Mouse (Mus musculus): Measurements from ENCODE around the gene Nup205.

Gene Nup205

DNA sequence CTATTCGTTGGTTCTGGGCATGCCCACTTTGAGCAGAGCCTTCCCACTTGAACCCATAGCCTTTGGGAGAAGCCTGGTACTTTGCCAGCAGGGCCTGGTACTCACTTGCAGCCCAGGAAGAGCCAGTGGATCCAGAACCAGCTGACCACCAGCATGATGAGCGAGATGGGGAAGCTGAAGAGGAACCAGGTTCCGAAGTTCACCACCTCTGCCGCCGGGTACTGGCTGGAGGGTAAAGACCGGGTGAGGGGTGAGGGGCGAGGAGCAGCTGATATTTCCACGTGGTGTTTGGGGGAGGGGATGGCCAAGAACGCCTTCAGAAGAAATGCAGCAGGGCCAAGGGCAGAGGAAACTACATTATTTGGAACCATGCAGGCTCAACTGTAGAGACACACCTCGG, 102.1 kb downstream of the Nup205 start:
- DNase-seq (ENCODE audit: low spot score in 2 of 2), result no peak

DNA sequence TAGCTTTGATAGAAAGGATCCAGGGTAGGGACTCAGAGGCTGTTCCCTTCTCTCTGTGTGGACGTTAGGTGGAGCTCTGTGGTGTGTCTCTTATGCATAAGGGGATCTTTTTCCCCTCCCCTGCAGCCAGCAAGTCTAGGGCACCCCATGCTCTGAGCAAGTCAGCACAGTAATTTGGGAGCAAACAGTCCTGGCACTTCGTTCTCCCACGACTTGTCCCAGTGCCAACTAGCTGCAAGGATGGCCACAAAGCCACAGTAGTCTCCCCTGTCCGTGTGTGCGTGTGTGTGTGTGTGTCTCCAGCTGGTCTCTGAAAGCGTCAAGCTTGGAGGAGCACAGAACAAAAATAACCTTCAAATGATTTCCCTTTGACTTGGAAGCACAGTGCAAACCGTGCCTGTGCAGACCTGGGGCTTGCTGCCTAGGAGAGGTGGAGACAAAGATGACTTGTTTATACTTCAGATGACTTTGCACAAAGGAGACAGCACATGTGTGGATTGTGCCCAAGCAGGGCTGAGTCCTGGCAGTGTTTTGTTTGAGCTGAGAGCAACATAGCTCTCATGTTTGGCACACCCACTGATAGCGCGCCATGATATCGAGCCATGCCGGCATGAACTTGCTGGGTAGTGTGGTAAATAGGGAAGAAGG, 111.0 kb downstream of the Nup205 start:
- DNase-seq (ENCODE audit: low spot score in 2 of 2), result peak in 1 of 2 experiments; percentile 10

DNA sequence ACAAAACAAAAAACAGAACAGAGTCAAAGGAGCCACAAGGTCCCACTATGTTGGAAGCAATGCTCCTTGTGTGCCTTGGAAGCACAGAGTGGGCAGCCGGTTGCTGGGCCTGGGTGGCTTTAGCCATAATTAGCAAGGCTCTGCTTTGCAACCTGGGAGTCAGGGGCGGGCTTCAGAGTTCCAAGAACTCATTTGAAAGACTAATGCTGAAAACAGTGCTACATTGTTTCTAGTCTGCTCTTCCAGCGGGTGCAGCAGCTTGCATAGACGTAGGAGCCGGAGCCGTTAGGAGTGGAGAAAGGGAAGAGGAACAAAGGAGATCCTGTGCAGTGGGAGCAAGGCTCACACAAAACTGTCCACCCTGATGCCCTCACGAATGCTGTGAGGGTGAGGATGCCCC, 111.7 kb downstream of the Nup205 start:
- no peak for DNase-seq (ENCODE audit: low spot score in 2 of 2)

DNA sequence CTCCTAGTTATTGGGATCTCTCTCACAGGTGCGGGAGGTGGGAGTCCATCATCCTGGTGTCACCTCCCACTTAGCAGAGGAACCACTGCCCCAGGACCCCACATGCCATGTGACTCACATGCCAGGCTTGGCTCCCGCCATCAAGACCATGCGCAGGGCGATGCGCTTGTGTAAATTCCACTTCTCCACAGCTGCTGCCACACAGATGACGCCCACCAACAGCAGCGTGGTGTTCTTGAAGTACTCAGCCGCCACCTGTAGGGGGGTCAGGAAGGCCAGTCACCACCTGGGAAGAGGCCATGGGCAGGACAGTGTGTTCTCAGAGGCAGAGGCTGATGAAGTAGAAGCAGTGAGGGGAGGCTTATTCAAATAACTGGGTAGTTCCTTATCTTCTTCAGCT, 112.5 kb downstream of the Nup205 start:
- DNase-seq (ENCODE audit: low spot score in 2 of 2), result no peak

DNA sequence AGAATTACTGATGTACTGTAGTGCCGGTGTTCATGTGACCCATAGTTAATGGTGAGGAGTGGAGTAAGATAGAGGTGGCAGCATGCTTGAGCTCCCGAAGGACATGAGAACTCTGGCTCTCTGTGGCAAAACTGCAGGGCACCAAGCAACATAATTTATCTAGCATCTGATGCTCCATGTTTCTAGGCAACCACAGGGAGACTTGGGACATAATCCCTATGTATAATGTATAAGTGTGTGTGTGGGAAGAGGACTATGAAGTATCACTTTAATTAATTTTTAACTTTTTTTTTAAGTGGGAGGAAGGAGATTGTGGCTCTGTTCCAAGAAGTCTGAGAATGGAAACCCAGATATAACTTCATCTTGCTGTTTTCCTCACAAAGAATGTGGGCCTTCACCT, 117.7 kb downstream of the Nup205 start:
- no peak for DNase-seq (ENCODE audit: low spot score in 2 of 2)

DNA sequence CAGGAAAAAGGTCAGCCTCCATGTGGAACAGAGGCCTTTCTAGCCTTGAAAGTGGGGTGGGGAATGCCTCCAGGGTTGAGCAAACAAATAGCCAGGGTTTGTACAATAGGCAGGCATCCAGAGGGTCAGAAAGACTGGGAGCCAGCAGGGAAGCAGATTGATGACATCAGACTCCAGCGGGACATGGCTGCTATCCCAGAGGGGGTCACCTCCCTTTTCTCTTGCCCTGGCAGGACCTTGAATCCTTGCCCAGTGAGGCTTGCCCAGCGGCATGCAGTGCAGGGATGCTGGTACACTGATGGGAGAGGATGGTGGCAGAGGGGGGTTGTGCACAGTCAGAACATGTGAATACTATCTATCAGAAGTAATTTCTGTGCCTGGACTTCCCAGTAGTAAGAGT, 119.8 kb downstream of the Nup205 start:
- no peak for DNase-seq (ENCODE audit: low spot score in 2 of 2)

Data from spleen, postnatal 36 days (tissue).